Mouse (Mus musculus) hindbrain, embryonic 10.5 days (tissue): ENCODE results near the gene Esrp2. TPM values are rescaled to one million over a fixed set of nuclear protein-coding genes. Genes with fewer than 3 reads are reported as not detected.
A peak's percentile ranks its signal among the peaks of the same experiment; 100 is the strongest.

ENCODE experiments used
- DNase-seq: peaks from one replicate; pipeline ENCODE4 v3.0.0-alpha.2; 2017; ENCODE audit warnings: low spot score
- H3K27ac ChIP-seq: fragments of 300-500 bp; sonication (generic); 2 replicates; pipeline ENCODE4 v1.5.1; 2016; ENCODE audit warnings: mild to moderate bottlenecking, moderate library complexity
- H3K27me3 ChIP-seq: fragments of 300-500 bp; sonication (generic); 2 replicates; pipeline ENCODE4 v1.6.1; 2016; ENCODE audit warnings: mild to moderate bottlenecking; ENCODE audit not compliant: poor library complexity, insufficient read depth, severe bottlenecking
- H3K36me3 ChIP-seq: fragments of 300-500 bp; sonication (generic); 2 replicates; pipeline ENCODE4 v1.6.1; 2016; ENCODE audit warnings: mild to moderate bottlenecking, moderate library complexity
- H3K4me1 ChIP-seq: fragments of 300-500 bp; sonication (generic); replicated peaks from 2 replicates; pipeline ENCODE4 v1.6.1; 2016; ENCODE audit warnings: mild to moderate bottlenecking
- H3K4me3 ChIP-seq: fragments of 300-500 bp; sonication (generic); 2 replicates; pipeline ENCODE4 v1.5.1; 2016; ENCODE audit warnings: mild to moderate bottlenecking, moderate library complexity
- H3K9me3 ChIP-seq: fragments of 300-500 bp; sonication (generic); 2 replicates; pipeline ENCODE4 v1.6.1; 2016; ENCODE audit warnings: mild to moderate bottlenecking, moderate library complexity
- WGBS: fragments of 180-500 bp; shearing (Covaris S2); methylation state at CpG from one replicate; pipeline ENCODE4 v1.1.7; 2016; 5-methylcytosine and 5-hydroxymethylcytosine counted together
- polyA plus RNA-seq: library from polyadenylated mRNA; unstranded; fragments of >200 nt; fragmentation: Nextera tagmentation; extraction: Ambion mirVana; gene quantifications from 2 replicates; pipeline ENCODE4 v1.2.1, GENCODE M21; 2016

The Esrp2 gene
- polyA plus RNA-seq, 1 experiment from 2014 or later = 3.3 TPM

GRCm38 (mm10) chr8:106163251-106163650 is 26.5 kb upstream of the Esrp2 start:
- no peak overlapping the region for H3K4me3 ChIP-seq
- no peaks in the 10 kb centered on the region for H3K9me3 ChIP-seq
- H3K4me1 ChIP-seq = no peaks in the 10 kb centered on the region; the same call in 1 of the 2 replicates
- H3K27ac ChIP-seq = no peak overlapping the region
- WGBS = 92% methylated on average over 9 of the region's 9 CpGs
- no peaks in the 10 kb centered on the region for H3K27me3 ChIP-seq
- no peak for DNase-seq
- H3K36me3 ChIP-seq = peaks cover 58% of the 10 kb centered on the region

DNA sequence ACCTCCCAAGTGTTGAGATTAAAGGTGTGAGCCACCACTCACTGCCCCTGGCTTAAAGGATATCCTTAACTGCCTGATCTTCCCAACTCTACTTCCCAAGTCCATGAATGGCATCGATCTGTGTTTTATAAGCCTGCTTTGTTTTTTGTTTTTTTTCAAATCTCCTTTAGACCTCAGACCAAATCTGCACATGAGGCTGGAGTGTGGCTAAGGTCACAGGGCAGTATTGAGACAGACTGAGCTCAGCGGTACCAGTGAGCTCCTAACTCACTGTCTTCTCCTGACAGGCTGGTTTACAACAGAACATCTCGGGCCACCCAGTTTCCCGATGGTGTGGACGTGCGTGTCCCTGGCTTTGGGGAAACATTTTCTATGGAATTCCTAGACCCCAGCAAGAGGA is 23.1 kb upstream of the Esrp2 start:
- WGBS = 91% methylated on average over 6 of the region's 6 CpGs
- H3K27ac ChIP-seq = no peak overlapping the region
- H3K27me3 ChIP-seq = no peaks in the 10 kb centered on the region
- no peaks in the 10 kb centered on the region for H3K4me1 ChIP-seq
- H3K4me3 ChIP-seq = no peak overlapping the region
- DNase-seq = no peak
- H3K9me3 ChIP-seq = no peaks in the 10 kb centered on the region
- H3K36me3 ChIP-seq = peaks cover 74% of the 10 kb centered on the region

DNA sequence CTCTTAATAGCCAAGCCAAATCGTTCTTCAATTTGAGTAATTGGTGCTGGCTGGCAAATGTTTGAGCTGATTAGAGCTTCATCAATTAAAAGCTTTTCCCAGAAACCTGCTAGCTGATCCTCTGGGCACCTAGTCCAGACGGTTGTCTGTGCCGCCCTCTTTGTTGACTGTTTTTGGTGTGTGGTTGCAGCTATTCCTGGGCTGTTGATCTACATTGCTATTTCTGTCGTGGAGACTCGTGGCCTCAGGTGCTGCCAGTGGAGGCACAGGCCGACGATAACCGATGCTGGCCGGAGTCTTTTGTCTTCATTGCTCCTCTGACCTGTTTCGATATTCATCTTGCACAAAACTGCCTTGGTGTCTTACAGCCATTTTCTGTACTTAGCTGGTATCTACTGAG is 21.6 kb upstream of the Esrp2 start:
- WGBS = 92% methylated on average over 10 of the region's 10 CpGs
- H3K27me3 ChIP-seq = no peaks in the 10 kb centered on the region
- no peaks in the 10 kb centered on the region for H3K9me3 ChIP-seq
- H3K36me3 ChIP-seq = peaks cover 67% of the 10 kb centered on the region
- DNase-seq = no peak
- H3K27ac ChIP-seq = no peak overlapping the region
- no peaks in the 10 kb centered on the region for H3K4me1 ChIP-seq
- H3K4me3 ChIP-seq = no peak overlapping the region

- Histone ChIP-seq H3K27ac (no peak overlapping the region), H3K9me3 (no peaks in the 10 kb centered on the region), H3K4me3 (no peak overlapping the region), H3K4me1 (no peaks in the 10 kb centered on the region), H3K27me3 (no peaks in the 10 kb centered on the region), H3K36me3 (peaks cover 58% of the 10 kb centered on the region)
- DNase-seq = no peak
- 97% methylated on average over 1 of the region's 1 CpGs for whole genome bisulfite sequencing
Observed at GRCm38 (mm10) chr8:106157419-106157818, 20.6 kb upstream of the Esrp2 start.

GRCm38 (mm10) chr8:106152876-106153275 is 16.1 kb upstream of the Esrp2 start:
- no peak for DNase-seq
- Histone ChIP-seq H3K27ac (no peak overlapping the region), H3K9me3 (no peaks in the 10 kb centered on the region), H3K4me1 (peaks cover 22% of the 10 kb centered on the region), H3K4me3 (no peak overlapping the region), H3K36me3 (peaks cover 24% of the 10 kb centered on the region), H3K27me3 (no peaks in the 10 kb centered on the region)
- 80% methylated on average over 4 of the region's 4 CpGs for WGBS

DNA sequence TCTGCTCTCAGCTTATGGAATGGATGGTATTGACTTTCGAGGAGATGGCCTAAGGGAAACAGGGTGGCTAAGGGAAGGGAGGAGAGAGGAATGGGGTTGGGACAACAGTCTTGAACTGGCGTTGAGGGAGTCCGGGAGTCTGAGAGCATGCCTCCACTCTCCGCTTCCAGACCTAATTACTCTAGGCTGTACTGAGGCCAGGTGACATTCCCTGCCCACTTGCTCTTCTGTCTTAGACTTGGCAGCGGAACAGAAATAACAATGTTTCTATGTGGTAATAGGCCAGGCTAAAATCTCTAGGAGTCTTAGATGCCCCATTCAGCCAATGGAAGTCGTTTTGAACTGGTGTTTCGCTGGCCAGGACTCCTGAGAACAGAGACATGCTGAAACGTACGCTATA is 14.3 kb upstream of the Esrp2 start:
- peaks cover 22% of the 10 kb centered on the region for H3K4me1 ChIP-seq
- 0 out of 2 replicates have a peak overlapping the region, but pooled peaks have one; percentile 87 for H3K27ac ChIP-seq
- no peaks in the 10 kb centered on the region for H3K27me3 ChIP-seq
- H3K36me3 ChIP-seq = peaks cover 18% of the 10 kb centered on the region
- no peaks in the 10 kb centered on the region for H3K9me3 ChIP-seq
- peak overlapping the region; percentile 87 for H3K4me3 ChIP-seq
- no peak for DNase-seq
- 87% methylated on average over 9 of the region's 9 CpGs for WGBS

DNA sequence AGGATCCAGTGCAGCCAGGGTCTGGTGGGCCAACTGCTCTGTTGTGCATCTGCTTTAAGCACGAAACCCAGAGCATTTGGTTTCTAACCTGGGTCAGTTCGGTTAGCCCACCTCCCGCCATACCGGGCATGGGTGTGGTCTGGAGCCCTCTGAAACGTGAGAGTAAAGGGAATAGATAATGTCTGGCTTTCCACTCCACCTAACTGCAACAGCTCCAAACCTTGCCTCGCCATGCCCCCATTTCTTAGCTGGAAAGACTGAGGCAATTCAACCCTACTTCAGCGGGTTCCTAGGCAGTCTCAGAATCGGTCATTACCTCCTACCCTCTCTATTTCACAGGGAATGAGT is 13.9 kb upstream of the Esrp2 start:
- 21% methylated on average over 8 of the region's 8 CpGs for WGBS
- Histone ChIP-seq H3K27me3 (no peaks in the 10 kb centered on the region), H3K27ac (peak overlapping the region; percentile 87), H3K9me3 (no peaks in the 10 kb centered on the region), H3K4me3 (peak overlapping the region; percentile 87), H3K4me1 (peaks cover 22% of the 10 kb centered on the region), H3K36me3 (peaks cover 14% of the 10 kb centered on the region)
- no peak for DNase-seq

- Histone ChIP-seq H3K27ac (peak within 1 kb of the TSS; percentile 87), H3K9me3 (no peaks in the 10 kb centered on the region), H3K27me3 (no peaks in the 10 kb centered on the region), H3K36me3 (peaks cover 8% of the 10 kb centered on the region), H3K4me1 (peaks cover 22% of the 10 kb centered on the region), H3K4me3 (peak within 1 kb of the TSS; percentile 87)
- DNase-seq = peak; percentile 94
- 2% methylated on average over 38 of the region's 38 CpGs for WGBS
Observed at GRCm38 (mm10) chr8:106149801-106150652, 13.3 kb upstream of the Esrp2 start, which contains the start of gene Pla2g15. Gene Pla2g15 (plus strand): TSS chr8:106150399.

DNA sequence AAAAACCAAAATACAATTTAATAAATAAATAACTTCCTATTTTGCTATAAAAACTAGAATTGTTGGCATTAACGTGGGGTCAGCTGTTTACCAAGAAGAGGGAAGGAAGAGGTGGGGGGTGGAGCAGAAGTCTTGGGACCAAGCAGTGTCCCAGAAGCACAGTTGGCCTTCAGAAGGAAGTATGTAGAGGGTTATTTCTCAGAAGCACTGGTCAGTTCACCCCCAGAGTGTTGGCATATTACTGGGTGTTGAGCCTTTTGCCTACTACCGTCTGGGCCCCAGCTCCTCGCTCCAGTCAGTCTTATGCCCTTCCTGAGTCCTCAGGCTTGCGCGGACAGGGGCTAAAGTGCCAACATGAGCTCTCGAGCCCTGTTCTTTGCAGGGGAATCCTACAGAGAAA is 12.3 kb upstream of the Esrp2 start:
- no peaks in the 10 kb centered on the region for H3K9me3 ChIP-seq
- no peak overlapping the region for H3K4me3 ChIP-seq
- no peaks in the 10 kb centered on the region for H3K36me3 ChIP-seq
- peaks cover 22% of the 10 kb centered on the region for H3K4me1 ChIP-seq
- H3K27me3 ChIP-seq = no peaks in the 10 kb centered on the region
- DNase-seq = no peak
- no peak overlapping the region for H3K27ac ChIP-seq
- 94% methylated on average over 6 of the region's 6 CpGs for WGBS

DNA sequence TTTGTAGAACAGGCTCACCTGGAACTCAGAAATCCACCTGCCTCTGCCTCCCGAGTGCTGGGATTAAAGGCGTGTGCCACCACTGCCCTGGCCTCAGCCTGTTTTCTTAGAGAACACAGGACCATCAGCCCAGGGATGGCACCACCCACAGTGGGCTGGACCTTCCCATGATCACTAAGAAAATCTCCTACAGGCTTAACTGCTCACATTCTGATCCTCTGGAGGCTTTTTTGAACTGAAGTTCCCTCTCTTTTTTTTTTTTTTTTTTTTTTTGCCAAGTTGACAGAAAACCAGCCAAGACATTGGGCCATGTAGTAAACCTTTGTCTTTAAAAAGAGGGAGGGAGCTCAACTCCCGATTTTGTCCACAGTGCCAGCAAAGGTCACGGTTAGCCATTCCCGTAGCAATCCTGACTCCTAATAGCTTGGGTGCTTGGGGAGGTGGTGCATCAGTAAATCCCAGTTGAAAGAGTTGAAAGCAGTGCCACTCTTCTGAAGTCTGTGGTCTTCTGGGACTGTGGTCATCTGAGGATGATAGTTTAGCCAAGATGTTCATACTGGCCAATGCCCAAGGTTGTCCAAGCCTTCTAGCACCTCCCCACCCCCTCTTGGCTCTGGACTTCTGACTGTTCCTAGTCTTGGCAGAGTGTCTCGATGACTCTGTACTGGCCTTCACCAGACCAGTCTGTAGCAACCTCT is 11.2 kb upstream of the Esrp2 start:
- H3K4me1 ChIP-seq = peaks cover 22% of the 10 kb centered on the region
- H3K9me3 ChIP-seq = no peaks in the 10 kb centered on the region
- H3K36me3 ChIP-seq = no peaks in the 10 kb centered on the region
- no peak overlapping the region for H3K4me3 ChIP-seq
- no peak overlapping the region for H3K27ac ChIP-seq
- H3K27me3 ChIP-seq = no peaks in the 10 kb centered on the region
- 86% methylated on average over 6 of the region's 6 CpGs for WGBS
- no peak for DNase-seq

DNA sequence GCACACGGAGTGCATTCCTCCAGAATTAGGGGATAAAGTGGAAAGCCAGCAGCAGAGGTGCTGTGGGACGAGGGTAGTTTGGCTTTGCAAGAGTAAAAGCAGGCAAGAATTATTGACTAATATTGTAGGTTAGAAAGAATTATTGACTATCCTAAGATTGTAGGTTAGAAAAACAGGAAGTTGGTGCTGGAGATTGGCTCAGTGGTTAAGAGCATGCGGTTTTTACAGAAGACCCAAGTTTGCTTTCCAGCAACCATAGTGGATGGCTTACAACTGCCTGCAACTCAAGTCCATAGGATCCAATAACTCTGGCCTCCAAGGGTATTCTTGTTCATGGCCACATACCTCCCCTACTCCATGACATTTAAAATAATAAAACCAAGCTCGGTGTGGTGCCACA is 9.2 kb upstream of the Esrp2 start:
- DNase-seq = no peak
- peaks cover 16% of the 10 kb centered on the region for H3K4me1 ChIP-seq
- WGBS = 91% methylated on average over 4 of the region's 4 CpGs
- H3K27ac ChIP-seq = no peak overlapping the region
- no peaks in the 10 kb centered on the region for H3K9me3 ChIP-seq
- no peaks in the 10 kb centered on the region for H3K27me3 ChIP-seq
- no peaks in the 10 kb centered on the region for H3K36me3 ChIP-seq
- H3K4me3 ChIP-seq = no peak overlapping the region

- Histone ChIP-seq H3K4me3 (no peak overlapping the region), H3K27ac (no peak overlapping the region), H3K9me3 (no peaks in the 10 kb centered on the region), H3K4me1 (peaks cover 12% of the 10 kb centered on the region; the same call in 1 of the 2 replicates), H3K36me3 (no peaks in the 10 kb centered on the region), H3K27me3 (peaks cover 4% of the 10 kb centered on the region)
- no peak for DNase-seq
- 92% methylated on average over 2 of the region's 2 CpGs for whole genome bisulfite sequencing
Observed at GRCm38 (mm10) chr8:106145331-106145730, 8.6 kb upstream of the Esrp2 start.

DNA sequence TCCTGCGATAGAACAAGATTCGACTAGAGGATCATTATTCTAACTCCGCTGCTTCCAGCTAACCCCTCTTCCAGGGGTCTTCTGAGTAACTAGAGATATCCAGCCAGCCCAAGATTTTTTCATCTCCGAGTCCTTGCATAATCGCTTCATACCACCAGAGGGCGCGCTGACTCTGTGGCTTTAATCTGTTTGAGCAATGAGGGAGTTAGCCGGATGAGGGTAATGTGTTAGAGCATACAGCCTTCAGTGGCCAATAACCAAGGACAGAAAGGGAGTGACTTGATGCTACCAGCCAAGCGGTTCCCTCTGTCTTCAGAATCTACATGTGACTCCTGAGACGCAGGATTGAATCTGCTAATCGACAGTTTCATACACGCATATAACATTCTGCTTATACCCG is 4.0 kb upstream of the Esrp2 start:
- Histone ChIP-seq H3K4me1 (peaks cover 34% of the 10 kb centered on the region), H3K27ac (no peak overlapping the region), H3K36me3 (no peaks in the 10 kb centered on the region), H3K27me3 (peaks cover 49% of the 10 kb centered on the region), H3K4me3 (no peak overlapping the region), H3K9me3 (no peaks in the 10 kb centered on the region)
- 19% methylated on average over 13 of the region's 13 CpGs for WGBS
- peak; percentile 86 for DNase-seq
